Mouse (Mus musculus): ENCODE measurements around the gene Ceacam12.
"Not testable (repeated sequence)": the region's sequence is repeated elsewhere in the genome, so short reads cannot be mapped to it uniquely, and the experiment has no call there.

The Ceacam12 gene

DNA sequence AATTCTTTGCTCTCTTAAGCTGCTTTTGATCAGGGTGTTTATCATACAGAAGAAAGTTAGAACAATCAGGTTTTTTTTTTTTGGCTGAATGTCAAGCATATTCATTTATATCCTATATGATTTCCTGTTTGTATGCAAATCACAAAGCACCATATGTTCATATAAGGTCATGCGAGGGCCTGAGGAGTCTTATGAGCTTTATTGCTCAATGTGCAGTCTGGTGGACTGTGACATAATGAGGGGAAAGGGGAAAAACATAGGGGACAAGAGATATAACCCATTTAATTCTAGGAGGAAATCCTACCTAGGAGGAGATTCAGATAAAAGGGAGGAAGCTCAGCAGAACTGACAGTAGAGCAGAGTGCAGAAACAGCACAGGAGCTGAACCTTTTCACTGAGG lies at the start of gene Ceacam12:
Gene Ceacam12, plus strand, starts transcription at position 301 of the 400 bp plus-strand sequence.
- DNase-seq (ENCODE audit: low read depth, low spot score) = no peak

DNA sequence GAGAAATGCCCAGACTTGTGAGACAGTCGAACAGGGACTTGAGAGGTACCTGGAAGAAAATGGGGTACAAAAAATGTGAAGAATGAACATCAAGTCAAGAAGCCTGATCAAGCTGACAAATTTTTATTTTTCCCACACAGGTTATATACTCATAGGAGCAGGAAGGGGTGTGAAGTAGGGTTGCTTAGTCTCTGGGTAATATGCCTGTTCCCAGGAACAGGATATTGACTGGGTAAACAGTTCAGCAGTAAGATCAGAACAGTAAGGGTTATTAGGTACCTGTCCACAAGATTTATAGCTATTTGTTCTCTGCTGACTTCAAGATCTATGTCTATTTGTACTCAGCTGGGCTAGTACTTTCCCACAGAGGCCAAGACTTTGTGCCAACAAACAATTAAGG lies 8.1 kb downstream of the Ceacam12 start:
- not testable (repeated sequence) for DNase-seq (ENCODE audit: low read depth, low spot score)

DNA sequence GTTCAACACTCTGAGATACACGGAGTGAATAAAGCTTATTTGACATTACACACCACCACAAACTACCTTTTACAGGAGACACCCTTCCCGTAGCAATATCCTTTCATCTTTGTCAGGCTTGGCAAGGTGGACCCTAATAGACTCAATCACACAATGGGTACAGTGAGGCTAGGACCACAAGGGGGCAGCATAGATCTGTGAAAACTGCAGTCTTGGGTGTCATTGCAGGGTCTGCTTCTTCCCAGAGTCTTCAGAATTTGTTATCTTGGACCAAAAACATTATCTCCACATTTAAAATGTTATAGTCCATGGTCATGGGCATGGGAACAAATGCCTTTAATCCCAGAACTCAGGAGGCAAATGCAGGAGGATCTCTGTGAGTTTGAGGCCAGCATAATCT lies 35.1 kb downstream of the Ceacam12 start:
- no peak for DNase-seq (ENCODE audit: low read depth, low spot score)
